In genomic region chr3:88526157-88527131, GRCm38 (mm10) we compare ENCODE assay signal across 8 mouse cellular contexts. TPM values are rescaled to one million over a fixed set of nuclear protein-coding genes. Genes with fewer than 3 reads are reported as not detected.
DNase-seq lines count a peak whose midpoint lies in the region; ATAC-seq and TF ChIP-seq lines count a peak whose summit lies in the region.

No protein-coding gene starts in this region.

- H3K4me1 ChIP-seq in embryonic facial prominence, embryonic 13.5 days: peaks cover 56% of the 10 kb centered on the region
- H3K4me1 ChIP-seq in liver, adult 2 months (ENCODE audit: control insufficient read depth, insufficient read depth, low read length): no peaks in the 10 kb centered on the region

- no peaks in the 10 kb centered on the region for H3K79me2 ChIP-seq in liver, adult 2 months (ENCODE audit: control insufficient read depth, insufficient read depth, low read length)
- peaks cover 22% of the 10 kb centered on the region for H3K79me2 ChIP-seq in myocyte (ENCODE audit: control insufficient read depth, insufficient read depth)

- no peak for TF ChIP-seq POLR2A in liver, adult 2 months (IDR thresholded peaks at IDR 0.05; ENCODE audit: extremely low read depth, insufficient read depth, low read length)
- TF ChIP-seq POLR2A in myocyte (IDR thresholded peaks at IDR 0.05; ENCODE audit: insufficient read length, low read depth): peak; percentile 28

- peak; percentile 97 for DNase-seq in 3T3-L1 (ENCODE audit: low read depth, low spot score)
- DNase-seq in adrenal gland, postnatal 25 days: peak; percentile 86
- DNase-seq in heart, adult 9 months (ENCODE audit: low spot score in 2 of 2): peak; percentile 84 to 86
- peak; percentile 93 for DNase-seq in kidney, adult 9 months
- peak; percentile 71 for DNase-seq in liver, adult 2 months (ENCODE audit: extremely low read depth, low read depth, low spot score)
- peak; percentile 83 to 93 for DNase-seq in spleen, postnatal 4 days (ENCODE audit: low spot score in 2 of 2)

- peak overlapping the region; percentile 18; the same call in 1 of the 2 replicates for H3K4me3 ChIP-seq in embryonic facial prominence, embryonic 13.5 days
- H3K4me3 ChIP-seq in liver, adult 2 months (ENCODE audit: insufficient read depth, low read depth, low read length): no peak overlapping the region
- H3K4me3 ChIP-seq in myocyte: no peak overlapping the region

- no peaks in the 10 kb centered on the region for H3K27me3 ChIP-seq in embryonic facial prominence, embryonic 13.5 days
- H3K27me3 ChIP-seq in liver, adult 2 months (ENCODE audit: control insufficient read depth, insufficient read depth, low read length): no peaks in the 10 kb centered on the region
- H3K27me3 ChIP-seq in myocyte (ENCODE audit: control insufficient read depth, insufficient read depth, insufficient read length): no peaks in the 10 kb centered on the region

- peak; percentile 100 for TF ChIP-seq CTCF in liver, adult 2 months (IDR thresholded peaks at IDR 0.05; ENCODE audit: low read depth, low read length)

- no peaks in the 10 kb centered on the region for H3K9me3 ChIP-seq in embryonic facial prominence, embryonic 13.5 days

- peak overlapping the region; percentile 37 for H3K4me2 ChIP-seq in embryonic facial prominence, embryonic 13.5 days
- peak overlapping the region; percentile 57 for H3K4me2 ChIP-seq in myocyte (ENCODE audit: low read depth)

- H3K27ac ChIP-seq in embryonic facial prominence, embryonic 13.5 days: no peak overlapping the region; the same call in 1 of the 2 replicates
- H3K27ac ChIP-seq in liver, adult 2 months (replicated peaks; ENCODE audit: insufficient read depth, low read depth, low read length): no peak overlapping the region

- peak overlapping the region; percentile 44; the same call in 1 of the 2 replicates for H3K9ac ChIP-seq in embryonic facial prominence, embryonic 13.5 days
- H3K9ac ChIP-seq in liver, adult 2 months (ENCODE audit: low read depth, low read length): no peak overlapping the region

- peaks cover 25% of the 10 kb centered on the region for H3K36me3 ChIP-seq in embryonic facial prominence, embryonic 13.5 days
- H3K36me3 ChIP-seq in liver, adult 2 months (ENCODE audit: control insufficient read depth, insufficient read depth, low read length): no peaks in the 10 kb centered on the region
- no peaks in the 10 kb centered on the region for H3K36me3 ChIP-seq in myocyte (ENCODE audit: control insufficient read depth, insufficient read depth)

- WGBS in embryonic facial prominence, embryonic 13.5 days: 28% methylated on average over 17 of the region's 17 CpGs
- 35% methylated on average over 17 of the region's 17 CpGs for WGBS in liver, adult 2 months

- no peak overlapping the region for H3ac ChIP-seq in myocyte (ENCODE audit: control insufficient read depth, insufficient read length)

- peak; percentile 56 for ATAC-seq in embryonic facial prominence, embryonic 13.5 days (ENCODE audit: insufficient number of reproducible peaks, insufficient read depth, low FRiP score, low TSS enrichment, low read depth)

TF ChIP-seq in myocyte, 11 proteins besides CTCF, POLR2A, EP300 and RAD21:
- TF ChIP-seq MYOD1 (IDR thresholded peaks at IDR 0.05; ENCODE audit: control insufficient read depth in 1 of 3, insufficient read length in 2 of 3, low read depth in 2 of 3) (no peak), POLR2AphosphoS2 (IDR thresholded peaks at IDR 0.05; ENCODE audit: insufficient read length, low read depth) (peak; percentile 54), MYOG (IDR thresholded peaks at IDR 0.05; ENCODE audit: control insufficient read depth in 1 of 3, insufficient read depth in 1 of 3, insufficient read length in 2 of 3, low read depth in 2 of 3) (peak in 1 of 3 experiments; percentile 5), USF1 (IDR thresholded peaks at IDR 0.05; ENCODE audit: low read depth) (no peak)

RNA-seq across cellular contexts. Expression of gene Mex3a, which starts 5.8 kb away (rescaled TPM):
- 3.3 and 3.5 TPM in 2 replicates for total RNA-seq in adrenal gland, postnatal 25 days (2021)
- polyA plus RNA-seq in embryonic facial prominence, embryonic 13.5 days (2015; fragmentation: Nextera tagmentation; extraction: Ambion mirVana): 32.2 and 33.4 TPM in 2 replicates
- total RNA-seq in liver, adult 2 months (2014; rRNA removed): under 0.01 TPM in 2 replicates
- 0.02 and 0.04 TPM in 2 replicates for polyA plus RNA-seq in liver, adult 2 months (2012; rRNA removed)
- polyA plus RNA-seq in myocyte (2012; fragmentation: generic; extraction: Trizol): 8.1 TPM

RNA-seq across cellular contexts. Expression of gene Lmna, which starts 16.7 kb away (rescaled TPM):
- 90.6 and 91.1 TPM in 2 replicates for total RNA-seq in adrenal gland, postnatal 25 days (2021)
- polyA plus RNA-seq in embryonic facial prominence, embryonic 13.5 days (2015; fragmentation: Nextera tagmentation; extraction: Ambion mirVana): 311 and 321 TPM in 2 replicates
- 28.2 and 38.5 TPM in 2 replicates for total RNA-seq in liver, adult 2 months (2014; rRNA removed)
- polyA plus RNA-seq in liver, adult 2 months (2012; rRNA removed): 41.0 and 44.7 TPM in 2 replicates
- polyA plus RNA-seq in myocyte (2012; fragmentation: generic; extraction: Trizol): 954 TPM

RNA-seq across cellular contexts. Expression of gene Rab25, which starts 21.7 kb away (rescaled TPM):
- total RNA-seq in adrenal gland, postnatal 25 days (2021): not detected in 2 replicates
- 18.6 and 19.5 TPM in 2 replicates for polyA plus RNA-seq in embryonic facial prominence, embryonic 13.5 days (2015; fragmentation: Nextera tagmentation; extraction: Ambion mirVana)
- total RNA-seq in liver, adult 2 months (2014; rRNA removed): 0.18 and 0.20 TPM in 2 replicates
- polyA plus RNA-seq in liver, adult 2 months (2012; rRNA removed): 0.32 and 0.46 TPM in 2 replicates
- 0.13 TPM for polyA plus RNA-seq in myocyte (2012; fragmentation: generic; extraction: Trizol)

RNA-seq across cellular contexts. Expression of gene Lamtor2, which starts 26.4 kb away (rescaled TPM):
- total RNA-seq in adrenal gland, postnatal 25 days (2021): 148 and 150 TPM in 2 replicates
- 164 and 169 TPM in 2 replicates for polyA plus RNA-seq in embryonic facial prominence, embryonic 13.5 days (2015; fragmentation: Nextera tagmentation; extraction: Ambion mirVana)
- total RNA-seq in liver, adult 2 months (2014; rRNA removed): 104 and 125 TPM in 2 replicates
- 201 and 204 TPM in 2 replicates for polyA plus RNA-seq in liver, adult 2 months (2012; rRNA removed)
- polyA plus RNA-seq in myocyte (2012; fragmentation: generic; extraction: Trizol): 165 TPM

RNA-seq across cellular contexts. Expression of gene Ubqln4, which starts 27.1 kb away (rescaled TPM):
- 74.3 and 87.0 TPM in 2 replicates for total RNA-seq in adrenal gland, postnatal 25 days (2021)
- 43.0 and 44.6 TPM in 2 replicates for polyA plus RNA-seq in embryonic facial prominence, embryonic 13.5 days (2015; fragmentation: Nextera tagmentation; extraction: Ambion mirVana)
- total RNA-seq in liver, adult 2 months (2014; rRNA removed): 8.3 and 14.2 TPM in 2 replicates
- polyA plus RNA-seq in liver, adult 2 months (2012; rRNA removed): 41.1 and 42.8 TPM in 2 replicates
- 44.9 TPM for polyA plus RNA-seq in myocyte (2012; fragmentation: generic; extraction: Trizol)

Comparison
In these comparisons a context has a peak if more than half of its experiments do, and no peak if none do; other contexts are left out.
1. RNA of gene Rab25, which starts 21.7 kb away (polyA plus RNA-seq): 18.6 to 19.5 TPM in embryonic facial prominence, embryonic 13.5 days; 0.32 to 0.46 TPM in liver, adult 2 months and 0.13 TPM in myocyte (single experiment); every median in the first group is over 10 times any median in the second.
2. Peak in every context shown above with its lines, with median percentiles within 50 percentile points of each other: DNase-seq.